14 mouse cellular contexts compared by ENCODE assay signal in genomic region chr10:42830409-42830808, GRCm38 (mm10). TPM values are rescaled to one million over a fixed set of nuclear protein-coding genes. Genes with fewer than 3 reads are reported as not detected.
A peak's percentile ranks its signal among the peaks of the same experiment; 100 is the strongest.
DNase-seq lines count a peak whose midpoint lies in the region; ATAC-seq and TF ChIP-seq lines count a peak whose summit lies in the region.
"Had no signal": no experiment of that assay in that cellular context is flagged by ENCODE, and none has a peak within 500 bp of the region (broad histone marks: within the 10 kb centered on the region; RNA-seq: fewer than 3 reads in every experiment).

No protein-coding gene starts in this region.

- WGBS in intestine, embryonic 16.5 days, result 38% methylated on average over 6 of the region's 6 CpGs
- 58% methylated on average over 6 of the region's 6 CpGs for WGBS in liver, embryonic 16.5 days (ENCODE audit: insufficient replicate concordance)

- no peaks in the 10 kb centered on the region for H3K9me3 ChIP-seq in intestine, embryonic 16.5 days (ENCODE audit: control insufficient read depth, low read length)
- H3K9me3 ChIP-seq in liver, embryonic 16.5 days (replicated peaks; ENCODE audit: control insufficient read depth, low read length), result no peaks in the 10 kb centered on the region
- H3K9me3 ChIP-seq: forebrain, embryonic 10.5 days; heart, embryonic 15.5 days had no signal

- no peaks in the 10 kb centered on the region for H3K27me3 ChIP-seq in intestine, embryonic 16.5 days (replicated peaks; ENCODE audit: control insufficient read depth, insufficient read depth, low read length)
- no peaks in the 10 kb centered on the region for H3K27me3 ChIP-seq in liver, embryonic 16.5 days (ENCODE audit: control insufficient read depth, insufficient read depth, low read depth, low read length)
- H3K27me3 ChIP-seq: heart, embryonic 15.5 days had no signal

- intact Hi-C loops in left cerebral cortex, postnatal 14 days (cut with DNase I), result no loop called here

- peaks cover 11% of the 10 kb centered on the region; the same call in 1 of the 2 replicates for H3K36me3 ChIP-seq in intestine, embryonic 16.5 days (ENCODE audit: control insufficient read depth, insufficient read depth, low read length)
- H3K36me3 ChIP-seq in liver, embryonic 16.5 days (ENCODE audit: control insufficient read depth, insufficient read depth), result peaks cover 13% of the 10 kb centered on the region

- peak; percentile 92 for ATAC-seq in intestine, embryonic 16.5 days
- ATAC-seq in liver, embryonic 16.5 days (ENCODE audit: low read depth), result peak; percentile 85

- no peak for TF ChIP-seq CTCF in layer of hippocampus, adult 2 months (conservative IDR thresholded peaks at IDR 0.05)

- no peak overlapping the region for H3K4me2 ChIP-seq in intestine, embryonic 16.5 days (ENCODE audit: low read depth, low read length)
- no peak overlapping the region for H3K4me2 ChIP-seq in liver, embryonic 16.5 days (ENCODE audit: low read depth, low read length)
- H3K4me2 ChIP-seq: heart, embryonic 15.5 days had no signal

- peak; percentile 34 to 35 for DNase-seq in B cell, adult 2 months
- DNase-seq in lung, postnatal 14 days, result peak; percentile 33
- DNase-seq in layer of hippocampus, adult 2 months (ENCODE audit: low spot score in 2 of 2), result no peak
- no peak for DNase-seq in embryo, embryonic 10 days (ENCODE audit: low spot score)
- no peak for DNase-seq in left cerebral cortex, postnatal 14 days (ENCODE audit: low spot score in 2 of 2)
- no peak for DNase-seq in natural killer cell, adult 2 months (ENCODE audit: low spot score in 2 of 2)
- DNase-seq: adrenal gland, adult 2 months; cerebellum, adult 18-20 months; kidney, adult 2 months had no signal

- H3K4me1 ChIP-seq in intestine, embryonic 16.5 days (ENCODE audit: control insufficient read depth, insufficient read depth, low read length), result peaks cover 13% of the 10 kb centered on the region; the same call in 1 of the 2 replicates
- no peaks in the 10 kb centered on the region for H3K4me1 ChIP-seq in liver, embryonic 16.5 days (ENCODE audit: control insufficient read depth, low read depth, low read length)
- H3K4me1 ChIP-seq: heart, embryonic 15.5 days had no signal

- H3K9ac ChIP-seq in intestine, embryonic 16.5 days (ENCODE audit: low read depth, low read length), result no peak overlapping the region
- H3K9ac ChIP-seq in liver, embryonic 16.5 days (ENCODE audit: low read depth, low read length), result no peak overlapping the region
- H3K9ac ChIP-seq: heart, embryonic 15.5 days had no signal

- peak overlapping the region; percentile 58 for H3K27ac ChIP-seq in intestine, embryonic 16.5 days (ENCODE audit: low read length)
- no peak overlapping the region for H3K27ac ChIP-seq in liver, embryonic 16.5 days (ENCODE audit: low read length)
- no peak overlapping the region for H3K27ac ChIP-seq in layer of hippocampus, adult 2 months
- H3K27ac ChIP-seq: forebrain, embryonic 10.5 days; heart, embryonic 15.5 days; left cerebral cortex, adult 2 months had no signal

- no peak overlapping the region for H3K4me3 ChIP-seq in intestine, embryonic 16.5 days (ENCODE audit: low read length)
- no peak overlapping the region for H3K4me3 ChIP-seq in liver, embryonic 16.5 days (ENCODE audit: low read depth, low read length)
- no peak overlapping the region for H3K4me3 ChIP-seq in layer of hippocampus, adult 2 months
- H3K4me3 ChIP-seq: forebrain, embryonic 10.5 days; heart, embryonic 15.5 days; left cerebral cortex, adult 2 months had no signal

RNA-seq across cellular contexts. Expression of gene Scml4, which starts 29.8 kb away (rescaled TPM):
- 34.1 and 35.9 TPM in 2 replicates for polyA plus RNA-seq in intestine, embryonic 16.5 days (2015; fragmentation: Nextera tagmentation; extraction: Ambion mirVana)
- polyA plus RNA-seq in liver, embryonic 16.5 days (2015; fragmentation: Nextera tagmentation; extraction: Ambion mirVana), result 0.49 and 0.91 TPM in 2 replicates
- 1 to 10 TPM; 3.7 to 5.6 TPM for total RNA-seq in layer of hippocampus, adult 2 months (2021)
- total RNA-seq in left cerebral cortex, postnatal 14 days (2021), result 1 to 10 TPM; 4.1 to 5.4 TPM

Comparison
In these comparisons a context has a peak if more than half of its experiments do, and no peak if none do; other contexts are left out.
1. DNase-seq: peak in B cell, adult 2 months (2 of 2) and lung, postnatal 14 days (single experiment); none in layer of hippocampus, adult 2 months (0 of 2), embryo, embryonic 10 days (single experiment), left cerebral cortex, postnatal 14 days (0 of 2) and natural killer cell, adult 2 months (0 of 2).